Mouse (Mus musculus) gastrocnemius, adult 2 months (tissue): ENCODE measurements around the gene Ubl4a. TPM values are rescaled to one million over a fixed set of nuclear protein-coding genes. Genes with fewer than 3 reads are reported as not detected.
A peak's percentile ranks its signal among the peaks of the same experiment; 100 is the strongest.

Experiments
- DNase-seq: peaks from one replicate; pipeline ENCODE4 v3.0.0; 2022
- H3K27ac ChIP-seq: fragments of 200-600 bp; 2 replicates; pipeline ENCODE4 v1.8.1; 2022; ENCODE audit warnings: mild to moderate bottlenecking
- H3K4me3 ChIP-seq: fragments of 200-600 bp; 2 replicates; pipeline ENCODE4 v1.8.1; 2022; ENCODE audit warnings: mild to moderate bottlenecking, moderate library complexity
- CTCF ChIP-seq: fragments of 200-600 bp; IDR thresholded peaks from 2 replicates; pipeline ENCODE4 v1.8.1; 2022; ENCODE audit warnings: antibody characterized with exemption, mild to moderate bottlenecking, moderate library complexity
- intact Hi-C: fragments of 180-260 bp; cut with DNase I; formaldehyde crosslinking; loops from one replicate; pipeline ENCODE4 v1.15.1; 2025
- microRNA-seq: library from miRNA; unstranded; fragments of <30 nt; microRNA quantifications from one replicate; pipeline ENCODE4 v1.2.0, GENCODE M21; 2021
- total RNA-seq, 2 experiments: library from RNA; stranded (reverse); gene quantifications; 2 replicates each; pipeline ENCODE4 v1.2.3; 2021

Ubl4a gene
- total RNA-seq, 2 experiments from 2014 or later: 55.6 to 63.7 TPM

DNA sequence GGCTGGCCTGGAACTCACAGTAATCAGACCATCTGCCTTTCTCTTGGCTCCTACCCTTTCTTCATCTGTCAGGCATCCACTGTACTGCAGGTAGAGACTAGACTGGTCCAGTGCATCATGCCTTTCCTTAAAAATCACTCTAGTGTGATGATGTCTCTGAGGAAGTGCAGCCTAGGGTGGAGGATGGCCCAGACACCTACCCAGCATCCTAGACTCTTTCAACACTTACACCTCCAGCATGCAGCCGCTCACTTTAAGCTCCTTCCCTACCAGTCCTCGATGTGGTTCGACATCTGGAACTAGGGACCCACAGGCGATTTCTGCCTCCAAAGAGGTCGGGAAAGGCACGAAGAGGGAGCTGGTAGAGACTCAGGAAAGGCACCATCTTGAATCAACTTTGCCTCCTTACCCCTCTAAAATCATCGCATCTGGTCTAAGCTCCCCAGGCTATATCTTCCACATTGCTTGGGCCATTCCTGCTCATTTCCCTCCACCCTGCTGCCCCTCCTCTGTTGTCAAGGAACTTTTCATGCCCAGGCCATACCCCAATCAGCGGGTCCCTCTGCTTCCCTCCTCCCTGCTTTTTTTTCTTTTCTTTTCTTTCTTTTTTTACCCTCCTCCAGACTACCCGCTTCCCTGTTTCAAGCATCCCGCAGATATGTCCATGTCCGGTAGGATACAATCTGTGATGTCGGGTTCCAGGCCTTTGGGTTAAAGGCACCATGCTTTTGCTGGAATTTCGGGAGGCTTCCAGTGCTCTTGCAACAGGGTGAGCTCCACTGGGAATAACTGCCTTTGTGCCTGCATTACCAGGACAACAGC, 20.2 kb downstream of the Ubl4a start:
- TF ChIP-seq CTCF: no peak
- peak overlapping the region; percentile 83 for H3K27ac ChIP-seq
- H3K4me3 ChIP-seq: peak overlapping the region; percentile 79
- intact Hi-C loops: no loop called here
- no peak for DNase-seq

DNA sequence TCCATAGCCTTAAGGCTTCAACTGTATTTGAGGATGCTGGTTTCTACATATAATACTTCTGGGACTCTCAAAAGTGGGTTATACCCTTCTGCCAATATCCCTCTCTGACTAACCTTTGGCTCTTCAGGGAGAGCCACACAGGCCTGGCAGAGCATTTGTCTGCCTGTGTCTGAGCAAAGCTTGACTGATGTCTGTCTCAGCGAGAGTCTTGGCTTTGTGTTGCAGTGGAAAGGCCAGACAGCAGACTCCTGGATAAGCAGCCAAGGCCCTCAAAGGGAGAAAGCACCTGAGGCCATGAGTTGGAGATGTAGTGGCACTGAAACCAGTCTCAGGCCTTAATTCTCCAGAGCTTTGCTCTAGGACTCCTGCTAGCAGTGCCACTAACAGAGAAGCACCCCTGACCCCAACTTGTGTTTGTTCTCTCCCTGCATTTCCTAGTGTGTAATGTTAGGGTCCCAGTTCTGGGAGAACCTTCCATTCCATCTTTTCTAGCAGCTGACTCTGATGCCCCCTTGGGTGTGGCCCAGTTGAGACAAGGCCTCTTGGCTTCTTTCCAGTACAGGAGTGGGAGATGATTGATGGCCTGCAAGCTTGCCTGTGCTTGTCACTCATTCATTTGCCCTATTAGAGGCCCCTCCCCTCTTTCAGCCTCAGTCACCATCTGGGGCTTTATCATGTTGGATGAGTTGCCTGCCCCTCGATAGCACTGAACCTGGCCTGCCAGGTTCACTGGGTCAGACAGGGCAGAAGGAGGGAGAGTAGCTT, 42.7 kb downstream of the Ubl4a start:
- Histone ChIP-seq H3K4me3 (no peak overlapping the region), H3K27ac (no peak overlapping the region)
- no peak for DNase-seq
- intact Hi-C loops: no loop called here
- no peak for TF ChIP-seq CTCF

- H3K27ac ChIP-seq: peak overlapping the region; percentile 83
- DNase-seq: no peak
- intact Hi-C loops: no loop called here
- H3K4me3 ChIP-seq: peak overlapping the region; percentile 74
- TF ChIP-seq CTCF: no peak
Observed at GRCm38 (mm10) chrX:74329215-74329671, 43.8 kb downstream of the Ubl4a start.

DNA sequence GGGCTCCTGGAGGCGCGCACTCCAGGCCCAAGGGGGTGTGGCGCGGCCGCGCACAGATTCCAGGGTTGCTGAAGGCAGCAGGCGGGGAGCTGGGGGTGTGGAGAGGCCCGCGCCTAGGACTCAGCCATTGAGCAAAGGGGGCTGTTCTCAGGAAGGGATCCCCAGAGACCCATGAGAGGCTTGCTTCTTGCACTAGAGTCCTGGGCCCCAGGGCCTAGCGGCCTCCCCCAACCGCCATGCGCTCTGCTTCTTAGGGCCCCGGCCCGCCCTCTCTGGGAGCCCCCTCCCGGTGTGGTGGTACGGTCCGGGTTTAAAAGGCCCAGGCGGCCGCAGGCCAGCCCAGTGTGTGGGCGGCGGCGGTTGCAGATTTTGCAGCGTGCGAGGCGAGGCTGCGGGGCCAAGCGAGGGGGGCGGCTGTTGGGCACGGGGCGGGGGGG, 44.3 kb downstream of the Ubl4a start, which contains the start of gene Plxna3:
Gene Plxna3, plus strand, starts transcription at position 342 of the 437 bp plus-strand sequence.
- peak within 1 kb of the TSS; percentile 74 for H3K4me3 ChIP-seq
- no peak for TF ChIP-seq CTCF
- DNase-seq: peak; percentile 74
- peak within 1 kb of the TSS; percentile 83 for H3K27ac ChIP-seq
- intact Hi-C loops: no loop called here

Small RNA genes lying within 50 kb of the gene (microRNA-seq; reads per million reads assigned to microRNA genes)
- not detected for gene Mir7092

Other genes with a start within 250 kb of the Ubl4a start
- not detected for gene Opn1mw, start 245.8 kb downstream of the Ubl4a start, total RNA-seq
- gene Mecp2, start 237.9 kb downstream of the Ubl4a start, total RNA-seq: 10 to 100 TPM; 29.0 to 29.3 TPM
- not detected for gene Tex28, start 205.4 kb downstream of the Ubl4a start, total RNA-seq
- gene Tktl1, start 196.0 kb downstream of the Ubl4a start, total RNA-seq: not detected
- 10 to 100 TPM; 32.3 to 48.3 TPM for gene Flna, start 123.4 kb downstream of the Ubl4a start, total RNA-seq
- 10 to 100 TPM; 25.7 to 30.3 TPM for gene Emd, start 118.5 kb downstream of the Ubl4a start, total RNA-seq
- 100 to 1,000 TPM; 165 to 212 TPM for gene Rpl10, start 102.4 kb downstream of the Ubl4a start, total RNA-seq
- 10 to 100 TPM; 48.5 to 48.7 TPM for gene Taz, start 91.3 kb downstream of the Ubl4a start, total RNA-seq
- gene Dnase1l1, start 90.9 kb downstream of the Ubl4a start, total RNA-seq: 100 to 1,000 TPM in 1 of 2 experiments, 10 to 100 TPM in 1; 98.0 to 105 TPM
- gene Atp6ap1, start 76.1 kb downstream of the Ubl4a start, total RNA-seq: 10 to 100 TPM; 77.8 to 95.1 TPM
- 10 to 100 TPM; 30.6 to 36.0 TPM for gene Gdi1, start 68.2 kb downstream of the Ubl4a start, total RNA-seq
- gene Fam50a, start 60.2 kb downstream of the Ubl4a start, total RNA-seq: 10 to 100 TPM; 22.5 to 27.6 TPM
- gene Plxna3, start 44.2 kb downstream of the Ubl4a start, total RNA-seq: under 1 TPM; 0.15 to 0.50 TPM
- gene Lage3, start 19.6 kb downstream of the Ubl4a start, total RNA-seq: 10 to 100 TPM; 33.9 to 37.1 TPM
- gene Slc10a3, start 131 bp upstream of the Ubl4a start, total RNA-seq: 1 to 10 TPM; 2.5 TPM
- gene Fam3a, start 20.1 kb upstream of the Ubl4a start, total RNA-seq: 10 to 100 TPM; 13.2 to 13.6 TPM
- gene Ikbkg, start 20.1 kb upstream of the Ubl4a start, total RNA-seq: 10 to 100 TPM; 21.2 to 26.8 TPM
- 1 to 10 TPM; 4.2 to 4.7 TPM for gene G6pdx, start 56.0 kb upstream of the Ubl4a start, total RNA-seq
- not detected for gene Gm6880, start 108.2 kb upstream of the Ubl4a start, total RNA-seq
- gene Olfr1326-ps1, start 201.7 kb upstream of the Ubl4a start, total RNA-seq: not detected
- gene Olfr1325, start 219.5 kb upstream of the Ubl4a start, total RNA-seq: not detected